Mouse (Mus musculus) mouse trophoblast stem cell (cell line): ENCODE data around the gene Npnt.

Experiments
- in situ Hi-C, 2 experiments: fragments of 300-500 bp; cut with MseI, MboI; formaldehyde crosslinking; loops; 2 replicates in 1 of 2; 3 replicates in 1 of 2; pipeline ENCODE4 v1.15.1; 2025

The Npnt gene

GRCm38 (mm10) chr3:132949791-132950528 is at the start of gene Npnt:
Gene Npnt (minus strand): TSS chr3:132950291.
- in situ Hi-C loops, result no loop called here

GRCm38 (mm10) chr3:132996299-132996698 is 46.2 kb upstream of the Npnt start:
- in situ Hi-C loops, result no loop called here

GRCm38 (mm10) chr3:132995904-132996267 is 45.8 kb upstream of the Npnt start:
- in situ Hi-C loops, result no loop called here

- in situ Hi-C loops, result no loop called here
Observed at GRCm38 (mm10) chr3:132995172-132995903, 45.2 kb upstream of the Npnt start.

- in situ Hi-C loops, result no loop called here
Observed at GRCm38 (mm10) chr3:132986188-132986587, 36.1 kb upstream of the Npnt start.

- in situ Hi-C loops, result no loop called here
Observed at GRCm38 (mm10) chr3:132983845-132984485, 33.9 kb upstream of the Npnt start.

GRCm38 (mm10) chr3:132981968-132982367 is 31.9 kb upstream of the Npnt start:
- in situ Hi-C loops, result no loop called here

GRCm38 (mm10) chr3:132979781-132980461 is 29.8 kb upstream of the Npnt start:
- in situ Hi-C loops, result no loop called here

- in situ Hi-C loops, result no loop called here
Observed at GRCm38 (mm10) chr3:132966255-132966654, 16.2 kb upstream of the Npnt start.

GRCm38 (mm10) chr3:132964715-132965507 is 14.8 kb upstream of the Npnt start:
- in situ Hi-C loops, result no loop called here

GRCm38 (mm10) chr3:132962631-132963361 is 12.7 kb upstream of the Npnt start:
- in situ Hi-C loops, result no loop called here

GRCm38 (mm10) chr3:132950529-132950880 is 414 bp upstream of the Npnt start:
- in situ Hi-C loops, result no loop called here

- in situ Hi-C loops, result no loop called here
Observed at GRCm38 (mm10) chr3:132949380-132949790, 706 bp downstream of the Npnt start.

GRCm38 (mm10) chr3:132948298-132948795 is 1.7 kb downstream of the Npnt start:
- in situ Hi-C loops, result no loop called here

GRCm38 (mm10) chr3:132946086-132946485 is 4.0 kb downstream of the Npnt start:
- in situ Hi-C loops, result no loop called here

- in situ Hi-C loops, result no loop called here
Observed at GRCm38 (mm10) chr3:132945669-132946068, 4.4 kb downstream of the Npnt start.

- in situ Hi-C loops, result no loop called here
Observed at GRCm38 (mm10) chr3:132944609-132945008, 5.5 kb downstream of the Npnt start.

- in situ Hi-C loops, result no loop called here
Observed at GRCm38 (mm10) chr3:132944193-132944592, 5.9 kb downstream of the Npnt start.

GRCm38 (mm10) chr3:132942778-132943177 is 7.3 kb downstream of the Npnt start:
- in situ Hi-C loops, result no loop called here

GRCm38 (mm10) chr3:132940181-132940990 is 9.7 kb downstream of the Npnt start:
- in situ Hi-C loops, result no loop called here
